Mouse (Mus musculus): ENCODE results near the gene Ildr1. TPM values are rescaled to one million over a fixed set of nuclear protein-coding genes. Genes with fewer than 3 reads are reported as not detected.

Ildr1 gene
- total RNA-seq, 1 experiment from 2014 or later: 3.8 TPM

DNA sequence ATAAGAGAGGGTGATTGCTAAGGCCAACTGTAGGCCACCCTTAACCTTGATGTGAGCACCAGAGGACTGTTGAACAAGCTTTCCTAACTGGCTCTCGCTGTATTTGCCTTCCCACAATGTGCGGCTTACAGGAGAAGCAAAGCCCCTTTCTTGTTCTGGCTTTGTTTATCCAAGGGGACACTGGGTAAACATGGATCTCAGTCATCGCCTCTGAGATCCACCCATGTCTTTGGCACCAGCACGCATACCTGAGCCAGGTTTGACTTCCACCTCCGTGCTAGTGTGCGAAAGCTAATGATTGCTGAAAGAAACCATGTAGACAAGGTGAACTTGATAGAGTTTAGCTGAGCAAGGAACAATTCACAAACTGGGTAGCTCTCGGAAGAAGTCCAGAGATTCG, 49.8 kb downstream of the Ildr1 start:
- ATAC-seq (ENCODE audit: extremely low read depth, insufficient number of reproducible peaks, low FRiP score, poor library complexity, severe bottlenecking): no peak

DNA sequence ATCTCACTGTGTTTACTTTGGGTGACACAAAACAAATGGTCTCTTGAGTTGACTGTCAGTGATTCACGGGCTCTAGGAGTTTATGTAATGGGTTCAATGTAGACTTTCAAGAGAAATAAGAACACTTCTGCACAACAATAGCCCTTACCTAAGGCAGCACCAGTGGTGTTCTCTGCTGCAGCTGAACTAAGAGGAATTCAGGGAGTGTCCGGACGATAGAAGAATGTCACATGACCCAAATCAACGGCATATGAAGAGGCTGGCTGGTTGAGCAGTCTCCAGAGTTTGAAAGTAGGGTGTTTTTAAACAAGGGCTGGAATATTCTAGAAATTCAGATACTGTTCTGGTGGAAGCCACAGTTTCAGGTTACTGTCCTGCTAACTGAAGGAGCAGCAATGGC, 53.3 kb downstream of the Ildr1 start:
- no peak for ATAC-seq (ENCODE audit: extremely low read depth, insufficient number of reproducible peaks, low FRiP score, poor library complexity, severe bottlenecking)

DNA sequence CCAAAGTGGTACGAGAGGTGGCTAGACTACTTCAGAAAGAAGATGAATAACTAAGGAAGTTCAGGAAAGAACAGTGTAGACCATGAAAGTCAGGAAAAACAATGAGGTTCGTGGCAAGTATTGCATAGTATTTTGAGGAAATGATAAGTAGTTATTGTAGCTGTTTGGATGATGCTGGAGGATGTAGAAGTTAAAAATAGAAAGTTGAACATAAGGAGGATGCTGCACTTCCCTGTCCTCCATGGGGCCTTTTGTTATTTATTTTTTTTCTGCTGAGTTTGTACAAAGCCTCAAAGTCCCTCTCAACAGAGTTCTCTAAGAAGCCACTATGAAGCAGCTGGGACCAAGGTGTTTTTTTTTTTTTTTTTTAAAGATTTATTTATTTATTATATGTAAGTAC, 54.0 kb downstream of the Ildr1 start:
- ATAC-seq (ENCODE audit: extremely low read depth, insufficient number of reproducible peaks, low FRiP score, poor library complexity, severe bottlenecking): no peak

DNA sequence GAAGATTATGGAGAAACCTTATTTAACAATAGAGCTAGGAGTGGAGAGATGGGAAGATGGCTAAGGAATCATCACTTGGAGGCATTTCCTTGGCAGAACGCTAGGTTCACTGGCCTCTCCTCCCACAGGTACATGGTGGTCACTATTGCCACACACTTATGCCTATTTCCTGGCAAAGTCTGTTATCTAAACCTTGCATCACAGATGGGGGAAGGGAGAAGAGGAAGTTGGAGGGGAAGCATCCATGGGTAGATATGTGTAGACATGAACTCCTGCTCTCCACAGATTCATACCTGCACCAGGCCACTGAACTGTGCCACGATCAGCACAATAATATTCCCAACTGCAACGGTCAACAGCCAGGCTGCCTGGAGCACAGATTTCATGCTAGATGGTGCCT, 58.2 kb downstream of the Ildr1 start:
- ATAC-seq (ENCODE audit: extremely low read depth, insufficient number of reproducible peaks, low FRiP score, poor library complexity, severe bottlenecking): no peak

DNA sequence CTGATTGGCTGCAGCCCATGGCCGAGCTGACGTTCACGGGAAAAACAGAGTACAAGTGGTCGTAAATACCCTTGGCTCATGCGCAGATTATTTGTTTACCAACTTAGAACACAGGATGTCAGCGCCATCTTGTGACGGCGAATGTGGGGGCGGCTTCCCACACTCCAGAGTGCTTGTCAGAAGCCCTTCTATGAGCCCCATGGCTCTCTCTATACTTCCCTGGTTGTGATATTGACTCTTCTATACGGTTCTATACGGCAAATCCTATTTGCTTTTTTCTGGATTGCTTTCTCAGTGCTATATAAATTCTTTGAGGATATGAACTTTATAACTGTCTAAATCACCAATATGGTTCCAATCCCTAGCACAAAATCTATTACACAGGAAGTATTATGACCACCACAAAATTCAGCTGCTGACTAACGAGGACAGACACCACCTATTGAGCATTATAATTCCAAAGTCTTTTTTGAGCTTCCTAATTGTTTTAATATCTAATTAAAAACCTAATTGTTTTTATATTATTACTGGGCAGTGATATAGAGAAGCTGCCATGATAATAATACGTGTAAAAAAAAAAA, 76.5 kb downstream of the Ildr1 start:
- ATAC-seq (ENCODE audit: extremely low read depth, insufficient number of reproducible peaks, low FRiP score, poor library complexity, severe bottlenecking): peak; percentile 46; the same call in 1 of the 2 replicates

DNA sequence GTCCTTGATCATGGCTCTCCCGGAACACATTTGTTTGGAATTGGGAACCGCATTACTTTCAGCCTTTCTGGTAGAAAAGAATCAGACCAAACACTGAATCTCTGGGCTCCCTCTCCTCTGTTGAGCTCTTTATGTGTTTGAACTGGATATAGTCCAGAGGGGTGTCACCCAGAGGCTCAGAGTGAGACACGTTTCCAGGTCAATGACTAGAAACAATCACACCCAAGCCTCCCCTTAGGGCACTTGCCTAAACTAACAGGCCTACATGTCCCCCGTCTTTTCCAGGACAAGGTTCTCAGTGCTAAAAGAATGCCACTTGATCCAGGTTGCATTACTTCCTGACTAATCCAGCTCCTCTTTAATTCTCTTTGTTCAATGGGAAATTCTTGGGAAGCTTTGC, 77.1 kb downstream of the Ildr1 start:
- ATAC-seq (ENCODE audit: extremely low read depth, insufficient number of reproducible peaks, low FRiP score, poor library complexity, severe bottlenecking): no peak

DNA sequence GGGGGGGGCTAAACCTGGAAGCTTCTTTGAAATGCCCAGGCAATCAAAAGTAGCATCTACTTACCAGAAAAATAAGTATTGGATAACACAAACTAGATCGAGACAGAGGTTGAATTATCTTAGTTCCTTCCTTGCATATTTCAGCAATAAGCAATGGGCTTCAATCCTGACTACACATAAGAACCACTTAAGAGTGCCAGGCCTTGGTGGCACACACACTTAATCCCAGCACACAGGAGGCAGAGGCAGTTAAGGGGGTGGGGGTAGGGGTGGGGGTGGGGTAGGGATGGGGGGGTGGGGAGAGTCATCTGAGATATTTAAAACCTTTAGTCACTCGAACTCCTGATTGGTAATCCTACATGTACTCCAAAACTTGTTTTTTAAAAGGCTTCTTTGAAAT, 77.5 kb downstream of the Ildr1 start:
- ATAC-seq (ENCODE audit: extremely low read depth, insufficient number of reproducible peaks, low FRiP score, poor library complexity, severe bottlenecking): no peak

DNA sequence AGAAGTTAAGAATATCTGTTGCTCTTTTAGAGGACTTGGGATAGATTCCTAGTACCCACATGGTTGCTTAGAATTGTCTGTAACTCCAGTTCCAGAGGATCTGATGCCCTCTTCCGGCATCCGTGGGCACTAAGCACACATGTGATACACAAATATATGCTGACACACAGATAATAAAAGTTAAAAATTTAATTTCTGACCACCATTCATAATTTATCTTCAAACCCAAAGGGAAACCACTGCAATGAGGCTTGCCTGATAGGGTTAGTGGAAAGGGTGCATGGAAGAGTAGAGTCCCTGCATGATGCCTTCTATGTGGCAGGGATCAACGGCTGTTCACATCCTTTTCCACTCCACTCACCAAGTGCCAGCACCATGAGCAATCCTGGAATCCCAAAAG, 77.9 kb downstream of the Ildr1 start:
- no peak for ATAC-seq (ENCODE audit: extremely low read depth, insufficient number of reproducible peaks, low FRiP score, poor library complexity, severe bottlenecking)

DNA sequence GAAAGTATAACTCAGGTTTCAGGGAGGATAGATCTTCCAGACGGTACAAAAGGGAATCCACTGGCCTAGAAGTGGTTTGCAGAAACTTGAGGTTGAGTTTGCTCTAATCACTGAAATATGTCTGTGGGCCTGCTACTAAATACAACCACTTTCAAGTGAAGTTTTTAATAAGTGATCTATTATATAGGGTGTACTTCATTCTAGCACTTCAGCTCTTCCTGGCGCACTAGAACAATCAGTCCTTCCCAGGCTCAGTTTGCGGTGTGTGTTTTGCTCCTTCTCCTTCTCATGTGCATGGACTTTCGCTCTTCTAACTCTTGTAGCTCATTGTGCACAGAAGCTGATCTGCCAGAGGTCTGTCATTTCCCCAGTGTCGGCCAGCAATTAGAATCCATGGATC, 79.2 kb downstream of the Ildr1 start:
- ATAC-seq (ENCODE audit: extremely low read depth, insufficient number of reproducible peaks, low FRiP score, poor library complexity, severe bottlenecking): no peak

DNA sequence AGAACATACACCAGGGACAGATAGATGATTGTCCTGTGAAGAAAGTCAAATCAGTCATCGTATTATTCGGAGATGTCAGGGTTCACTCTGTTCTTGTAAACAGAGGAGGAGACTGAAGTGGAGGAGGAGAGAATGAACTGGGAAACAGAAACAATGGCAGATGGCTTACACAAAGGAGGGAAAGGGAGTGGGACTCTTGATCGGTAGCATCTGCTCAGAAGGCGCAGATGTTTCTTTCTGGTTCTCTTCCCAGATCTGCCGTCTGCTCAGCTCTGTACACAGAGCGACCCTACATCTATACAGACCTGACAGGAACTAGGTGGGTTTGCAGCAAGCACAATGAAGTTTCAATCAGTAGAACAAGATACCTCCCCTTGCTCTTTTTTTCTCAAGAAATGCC, 81.9 kb downstream of the Ildr1 start:
- no peak for ATAC-seq (ENCODE audit: extremely low read depth, insufficient number of reproducible peaks, low FRiP score, poor library complexity, severe bottlenecking)

Other genes starting within 250 kb of the Ildr1 start
- gene Stfa3, start 238.6 kb upstream of the Ildr1 start, total RNA-seq (2017): 2.5 and 4.3 TPM in 2 replicates
- gene Casr, start 131.8 kb upstream of the Ildr1 start, total RNA-seq (2017): not detected in 2 replicates
- gene Cd86, start 27.9 kb upstream of the Ildr1 start, total RNA-seq (2017): 50.7 and 56.0 TPM in 2 replicates
- gene Slc15a2, start 91.0 kb downstream of the Ildr1 start, total RNA-seq (2017): 63.0 and 75.4 TPM in 2 replicates
- gene Iqcb1, start 134.4 kb downstream of the Ildr1 start, total RNA-seq (2017): 19.4 and 26.1 TPM in 2 replicates
- gene Eaf2, start 181.0 kb downstream of the Ildr1 start, total RNA-seq (2017): 5.0 and 7.6 TPM in 2 replicates
- 42.7 and 44.3 TPM in 2 replicates for gene Golgb1, start 181.2 kb downstream of the Ildr1 start, total RNA-seq (2017)
- 537 and 551 TPM in 2 replicates for gene Hcls1, start 241.0 kb downstream of the Ildr1 start, total RNA-seq (2017)